Mouse (Mus musculus): Measurements from ENCODE around the gene Eif1.
A peak's percentile ranks its signal among the peaks of the same experiment; 100 is the strongest.
"Not testable (repeated sequence)": the region's sequence is repeated elsewhere in the genome, so short reads cannot be mapped to it uniquely, and the experiment has no call there.

Eif1 gene

DNA sequence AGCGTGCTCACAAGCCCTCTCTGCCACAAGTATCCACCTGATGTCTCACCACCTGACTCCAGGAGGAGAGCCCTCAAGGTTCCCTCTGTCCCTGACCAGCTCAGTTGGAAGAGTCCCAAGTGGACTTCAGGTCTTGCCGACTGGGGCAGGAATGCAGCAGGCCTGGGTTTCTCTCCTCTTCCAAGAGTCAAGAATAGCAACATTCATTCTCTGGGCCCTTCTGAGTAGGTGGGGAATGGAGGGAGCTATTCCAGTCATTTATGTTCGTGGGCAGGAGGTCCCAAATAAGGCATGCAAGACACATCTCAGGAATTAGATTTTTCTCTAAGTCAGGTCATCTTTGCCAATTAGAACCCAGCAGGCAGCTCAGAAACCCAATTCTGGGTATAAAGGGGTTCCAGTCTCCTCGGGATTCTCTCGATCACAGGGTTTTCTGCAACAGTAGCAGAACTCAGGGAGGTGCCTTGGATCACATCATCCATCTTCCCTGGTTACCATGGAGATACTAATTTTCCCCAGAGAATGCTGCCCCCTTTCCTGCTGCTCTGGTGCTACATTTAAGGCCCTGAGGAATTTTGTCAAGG is 7.5 kb upstream of the Eif1 start:
- no peak for DNase-seq (ENCODE audit: low spot score)

DNA sequence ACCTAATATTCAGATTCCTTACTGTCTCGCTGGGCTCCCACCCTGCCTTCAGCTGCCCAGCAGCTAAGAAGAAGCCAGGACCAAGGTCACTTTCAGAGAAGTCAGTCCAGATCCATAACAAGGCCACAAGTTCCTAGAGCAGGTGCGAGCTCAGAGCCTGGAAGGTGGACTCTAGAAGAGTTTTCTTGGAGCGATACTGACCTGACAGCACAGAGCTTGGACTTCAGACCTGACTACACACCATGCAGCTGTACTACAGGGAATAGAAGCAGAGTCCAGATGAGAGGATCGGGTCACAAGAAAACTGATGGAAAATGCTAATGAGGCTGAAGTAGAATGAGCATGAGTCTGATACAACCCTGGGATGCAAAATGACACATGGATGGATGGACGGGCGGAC is 6.3 kb upstream of the Eif1 start:
- DNase-seq (ENCODE audit: low spot score), result no peak

DNA sequence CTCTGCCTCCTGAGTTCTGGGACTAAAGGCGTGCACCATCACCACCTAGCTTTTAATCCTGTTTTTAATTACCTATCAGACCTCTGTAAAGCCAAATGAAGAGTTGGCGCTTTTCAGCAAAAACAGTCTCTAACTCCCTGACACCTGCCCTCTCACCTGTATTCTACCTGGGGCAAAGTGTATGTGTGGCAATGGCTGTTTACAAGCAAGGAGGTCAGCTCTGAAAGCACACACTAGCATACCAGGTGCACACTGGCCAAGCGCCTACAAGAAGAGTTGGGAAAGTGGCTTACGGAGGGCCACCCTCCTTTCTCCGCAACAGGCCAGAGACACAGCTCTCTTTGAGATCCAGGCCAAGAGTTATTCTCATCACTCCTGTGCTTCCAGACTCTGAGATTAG is 4.2 kb upstream of the Eif1 start:
- no peak for DNase-seq (ENCODE audit: low spot score)

DNA sequence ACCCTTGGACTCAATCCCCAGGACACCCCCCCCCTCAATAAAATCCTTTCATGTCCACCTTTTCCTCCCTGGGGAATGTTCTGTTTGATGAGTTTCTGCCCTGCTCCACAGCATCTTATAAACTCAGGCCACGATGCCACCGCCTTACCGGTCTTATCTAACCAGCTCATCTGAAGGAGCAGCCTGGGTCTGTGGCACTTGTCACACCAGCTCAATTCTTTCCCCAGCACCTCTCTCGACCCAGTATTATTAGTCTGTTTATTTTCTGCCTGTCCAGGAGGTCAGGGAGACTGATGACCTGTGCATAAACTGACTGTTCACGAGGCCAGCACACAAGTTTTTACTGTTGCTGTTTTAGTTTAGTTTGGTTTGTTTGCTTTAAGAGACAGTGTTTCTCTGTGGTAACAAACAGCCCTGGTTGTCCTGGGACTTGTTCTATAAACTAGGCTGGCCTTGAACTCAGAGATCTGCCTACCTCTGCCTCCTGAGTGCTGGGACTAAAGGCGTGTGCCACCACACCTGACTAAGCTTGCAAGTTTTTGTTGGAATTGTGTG is 1.8 kb upstream of the Eif1 start:
- no peak for DNase-seq (ENCODE audit: low spot score)

DNA sequence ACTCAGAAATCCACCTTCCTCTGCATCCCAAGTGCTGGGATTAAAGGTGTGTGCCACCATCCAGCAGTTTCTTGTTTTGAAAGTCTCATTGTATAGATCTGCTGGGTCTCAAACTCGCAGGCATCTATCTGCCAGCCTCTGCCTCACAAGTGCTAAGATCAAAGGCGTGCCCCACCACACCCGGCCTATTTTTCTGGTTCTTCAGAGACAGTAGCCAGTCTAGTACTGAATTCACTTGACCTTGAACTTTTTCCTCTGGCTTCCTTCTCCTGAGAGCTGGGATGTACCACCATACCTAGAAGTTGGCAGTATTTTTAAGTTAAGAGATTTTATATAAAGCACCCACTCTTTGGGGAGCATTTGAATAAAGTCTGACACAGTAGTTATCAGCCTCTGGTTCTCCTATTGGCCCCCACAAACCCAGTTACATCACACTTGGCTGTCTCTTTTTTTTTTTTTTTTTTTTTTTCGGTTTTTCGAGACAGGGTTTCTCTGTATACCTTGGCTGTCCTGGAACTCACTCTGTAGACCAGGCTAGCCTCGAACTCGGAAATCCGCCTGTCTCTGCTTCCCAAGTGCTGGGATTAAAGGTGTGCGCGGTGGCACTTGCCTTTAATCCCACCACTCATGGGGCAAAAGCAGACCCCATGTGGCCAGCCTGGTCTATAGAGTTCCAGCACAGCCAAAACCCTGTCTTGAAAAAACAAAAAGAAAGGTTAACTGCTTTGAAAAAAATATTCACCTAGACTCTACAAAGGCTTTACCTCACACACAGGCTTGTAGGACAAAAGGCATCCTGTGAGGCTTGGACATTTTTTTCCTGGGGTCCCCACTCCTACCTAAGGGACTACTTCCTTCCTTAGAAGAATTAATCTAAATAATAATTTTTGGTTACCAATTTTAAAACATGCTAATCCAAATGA is 895 bp upstream of the Eif1 start:
- no peak for DNase-seq (ENCODE audit: low spot score)

DNA sequence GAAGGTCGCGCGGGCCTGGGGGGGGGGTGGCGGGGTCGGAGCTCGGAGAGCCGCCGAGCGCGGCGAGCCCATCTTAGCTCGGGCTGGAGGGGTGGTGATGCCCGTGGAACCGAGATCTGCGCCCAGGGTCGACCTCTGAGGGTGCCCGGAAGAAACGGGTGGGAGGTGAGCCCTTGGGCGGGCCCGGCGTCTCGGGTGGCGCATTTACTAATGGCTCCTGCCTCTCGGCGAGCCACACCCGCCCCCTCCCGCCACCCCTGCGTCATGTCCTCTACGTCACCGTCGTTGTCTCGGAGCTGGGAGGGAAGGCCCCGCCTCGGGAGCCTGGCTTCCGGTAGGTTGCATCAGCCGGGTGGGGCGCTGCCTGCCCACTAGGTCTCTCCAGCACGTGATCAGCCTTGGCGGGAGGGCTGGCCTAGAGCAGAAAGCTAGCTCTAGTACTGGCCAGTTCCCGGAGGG is 516 bp downstream of the Eif1 start:
- DNase-seq (ENCODE audit: low spot score), result peak; percentile 96

DNA sequence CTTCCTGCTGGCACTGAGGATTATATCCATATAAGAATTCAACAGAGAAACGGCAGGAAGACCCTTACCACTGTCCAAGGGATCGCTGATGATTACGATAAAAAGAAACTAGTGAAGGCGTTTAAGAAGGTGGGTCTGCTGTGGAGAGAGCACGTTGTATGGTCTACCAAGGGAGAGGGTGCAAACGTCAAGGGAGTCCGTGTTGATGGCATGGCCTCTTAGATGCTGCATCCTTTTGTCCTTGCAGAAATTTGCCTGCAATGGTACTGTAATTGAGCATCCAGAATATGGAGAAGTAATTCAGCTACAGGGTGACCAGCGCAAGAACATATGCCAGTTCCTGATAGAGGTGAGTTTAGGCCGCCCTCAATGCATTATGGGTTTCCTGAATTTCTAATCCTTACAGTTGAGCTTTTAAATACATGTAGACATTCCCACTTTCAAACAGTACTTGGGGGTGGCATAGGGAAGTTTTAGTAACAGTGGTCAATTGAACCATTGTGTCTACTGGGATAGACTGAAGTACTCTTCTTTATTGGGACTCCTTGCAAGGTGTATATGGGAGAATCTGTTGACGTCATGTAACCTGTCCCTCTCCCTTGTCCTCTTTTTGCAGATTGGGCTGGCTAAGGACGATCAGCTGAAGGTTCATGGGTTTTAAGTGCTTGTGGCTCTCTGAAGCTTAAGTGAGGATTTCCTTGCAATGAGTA is 1.2 kb downstream of the Eif1 start:
- DNase-seq (ENCODE audit: low spot score), result not testable (repeated sequence)

DNA sequence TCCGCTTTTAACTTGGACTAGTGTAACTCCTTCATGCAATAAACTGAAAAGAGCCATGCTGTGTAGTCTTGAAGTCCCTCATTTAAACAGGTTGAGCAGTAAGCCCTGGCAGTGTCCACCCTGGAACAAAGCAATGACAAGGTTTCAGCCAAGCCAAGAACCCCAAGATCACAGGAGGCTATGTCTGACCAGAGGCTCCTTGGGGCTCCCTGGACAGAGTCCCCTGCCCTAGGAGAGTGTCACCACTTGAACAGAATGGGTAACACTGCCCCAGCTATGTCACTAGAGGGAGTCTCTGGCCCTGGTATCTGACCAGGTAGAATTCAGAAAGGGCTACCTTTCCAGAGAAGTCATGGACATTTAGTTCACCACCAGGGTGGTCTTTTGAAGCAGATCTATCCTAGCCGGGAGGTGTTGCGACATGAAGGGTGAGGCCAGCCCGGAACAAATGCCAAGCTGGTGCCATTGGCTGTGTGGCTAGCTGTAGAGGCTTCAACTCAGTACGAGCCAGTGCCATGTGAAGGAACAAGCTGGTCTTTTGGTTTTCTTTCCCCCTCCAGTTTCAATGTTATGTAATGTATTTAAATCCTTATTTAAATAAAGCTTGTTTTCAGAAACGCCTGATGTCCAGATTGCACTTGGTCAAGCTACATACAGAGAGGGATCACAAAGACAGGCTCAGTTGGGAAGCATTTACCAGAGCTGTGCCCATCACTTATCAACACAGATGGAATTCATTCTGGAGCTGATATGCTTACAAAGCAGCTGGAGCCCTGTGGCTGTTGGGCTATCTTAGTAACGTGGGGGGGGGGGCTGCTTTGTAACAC is 2.0 kb downstream of the Eif1 start:
- not testable (repeated sequence) for DNase-seq (ENCODE audit: low spot score)

DNA sequence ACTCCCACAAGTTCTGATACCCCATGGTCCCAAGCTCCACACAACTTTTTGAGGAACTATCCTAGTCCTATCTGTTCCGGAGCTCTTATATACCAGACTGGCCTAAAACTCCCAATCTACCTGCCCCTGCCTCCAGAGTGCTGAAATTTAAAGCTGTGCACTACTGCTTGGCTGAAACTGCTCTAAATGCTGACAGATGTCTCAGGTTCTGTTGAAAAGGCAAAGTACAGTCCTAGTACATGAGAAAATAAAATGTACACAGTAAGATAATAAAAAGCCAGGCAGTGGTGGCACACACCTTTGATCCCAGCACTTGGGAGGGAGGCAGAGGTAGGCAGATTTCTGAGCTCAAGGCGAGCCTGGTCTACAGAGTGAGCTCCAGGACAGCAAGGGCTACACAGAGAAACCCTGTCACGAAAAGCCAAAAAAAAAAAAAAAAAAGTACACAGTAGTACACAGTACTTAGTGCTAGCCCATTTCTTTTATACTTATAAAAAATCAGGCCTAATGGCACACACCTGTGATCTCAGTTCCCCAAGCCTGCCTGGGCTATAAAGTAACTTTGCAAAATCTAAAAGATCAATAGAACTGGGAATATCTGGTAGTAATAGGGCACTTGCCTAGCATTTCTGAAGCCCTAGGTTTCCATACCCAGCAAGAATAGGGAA is 3.0 kb downstream of the Eif1 start:
- no peak for DNase-seq (ENCODE audit: low spot score)

DNA sequence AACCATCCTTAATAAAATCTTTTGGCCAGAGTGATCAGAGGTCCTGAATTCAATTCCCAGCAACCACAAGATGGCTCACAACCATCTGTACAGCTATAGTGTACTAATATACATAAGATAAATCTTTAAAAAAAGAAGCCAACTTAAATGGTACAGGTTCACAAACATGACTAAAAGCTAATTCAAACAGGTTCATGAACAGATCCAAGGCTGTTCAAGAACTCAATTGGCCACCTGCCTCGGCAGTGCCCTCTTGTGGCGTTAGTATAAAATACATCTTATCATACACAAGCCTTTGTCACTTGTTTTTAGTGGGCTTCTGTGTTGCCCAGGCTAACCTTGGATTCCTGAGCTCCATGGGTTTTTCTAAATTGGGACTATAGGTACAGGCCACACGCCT is 3.9 kb downstream of the Eif1 start:
- DNase-seq (ENCODE audit: low spot score), result peak; percentile 65

DNA sequence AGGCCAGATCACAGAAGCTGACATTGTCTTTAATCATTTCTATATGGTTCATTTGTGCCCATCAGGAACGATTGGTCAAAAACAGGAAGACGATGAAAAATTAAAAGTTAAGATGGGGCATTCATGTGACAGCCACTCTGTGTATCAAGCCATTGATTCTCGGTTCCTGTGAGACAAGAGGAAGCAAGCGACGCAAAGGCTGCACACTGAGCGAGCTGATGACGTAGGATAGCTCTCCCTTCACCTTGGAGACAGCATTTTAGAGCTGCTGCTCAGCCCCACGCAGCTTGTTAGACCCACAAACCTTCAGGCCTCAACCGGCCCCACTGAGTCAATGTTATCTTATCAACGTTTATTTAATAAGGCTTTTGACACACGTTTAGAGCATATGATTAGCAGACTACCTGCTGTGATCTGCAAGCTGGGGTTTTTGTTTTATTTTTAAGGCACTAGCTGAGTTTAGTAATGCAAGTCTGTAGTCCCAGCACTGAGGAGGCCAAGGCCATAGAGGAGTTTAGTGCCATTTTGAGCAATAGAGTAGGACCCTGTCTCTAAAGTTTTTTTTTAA is 5.5 kb downstream of the Eif1 start:
- DNase-seq (ENCODE audit: low spot score), result no peak

DNA sequence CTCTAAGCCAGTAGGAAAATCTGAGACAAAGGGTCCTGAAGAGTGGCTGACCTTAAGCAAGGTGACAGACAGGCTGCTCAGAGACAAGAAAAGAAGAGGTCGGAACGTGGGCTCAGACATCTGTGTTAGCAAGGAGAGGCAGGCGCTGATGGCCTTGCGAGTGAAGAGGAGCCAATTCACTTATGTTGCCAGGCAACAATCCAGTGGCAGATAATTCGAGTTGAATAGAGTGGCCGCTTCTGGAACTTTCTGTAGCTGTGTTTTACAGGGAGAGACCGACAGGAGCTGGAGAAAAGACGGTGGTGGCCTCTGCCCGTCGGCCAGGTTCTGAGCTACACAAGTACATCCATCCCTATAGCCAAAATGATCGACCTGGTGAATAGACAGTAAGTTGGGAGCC is 7.6 kb downstream of the Eif1 start:
- no peak for DNase-seq (ENCODE audit: low spot score)

DNA sequence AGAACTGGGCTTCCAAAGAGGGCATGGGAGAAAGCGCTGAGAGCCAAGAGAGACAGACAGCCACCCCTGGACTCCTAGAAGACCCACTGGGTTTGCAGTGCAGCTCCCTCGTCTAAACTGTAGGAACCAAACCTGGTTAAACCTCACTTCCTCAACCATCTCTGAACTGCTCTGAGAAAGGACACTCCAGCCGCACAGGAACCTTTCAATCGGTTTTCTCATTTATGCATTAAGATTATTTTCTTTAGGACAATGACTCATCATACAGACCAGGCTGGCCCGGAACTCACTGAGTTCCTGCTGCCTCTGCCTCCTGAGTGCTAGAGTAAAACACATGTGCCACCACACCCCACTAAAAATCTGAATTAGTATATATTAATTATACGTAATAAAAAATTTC is 8.1 kb downstream of the Eif1 start:
- no peak for DNase-seq (ENCODE audit: low spot score)

DNA sequence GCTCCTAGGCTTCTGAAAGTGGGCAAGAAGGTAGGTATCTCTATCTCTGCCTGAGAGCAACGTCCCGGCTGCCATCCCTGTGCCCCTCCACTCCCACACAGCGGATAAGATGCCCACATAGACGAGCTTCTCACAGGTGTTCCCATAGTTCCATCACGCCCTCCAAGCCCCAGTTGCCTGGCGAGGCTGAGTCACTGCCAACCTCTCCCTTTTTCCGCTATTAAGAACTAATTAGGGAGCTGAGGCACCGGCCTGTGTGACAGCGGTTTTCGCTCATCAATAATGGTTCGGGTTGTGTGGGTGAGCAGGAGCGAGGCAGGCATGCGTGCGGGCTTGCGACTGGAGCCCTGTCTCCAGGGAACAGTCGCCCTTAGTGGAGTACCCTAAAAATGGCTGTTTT is 10.6 kb downstream of the Eif1 start:
- DNase-seq (ENCODE audit: low spot score), result no peak

DNA sequence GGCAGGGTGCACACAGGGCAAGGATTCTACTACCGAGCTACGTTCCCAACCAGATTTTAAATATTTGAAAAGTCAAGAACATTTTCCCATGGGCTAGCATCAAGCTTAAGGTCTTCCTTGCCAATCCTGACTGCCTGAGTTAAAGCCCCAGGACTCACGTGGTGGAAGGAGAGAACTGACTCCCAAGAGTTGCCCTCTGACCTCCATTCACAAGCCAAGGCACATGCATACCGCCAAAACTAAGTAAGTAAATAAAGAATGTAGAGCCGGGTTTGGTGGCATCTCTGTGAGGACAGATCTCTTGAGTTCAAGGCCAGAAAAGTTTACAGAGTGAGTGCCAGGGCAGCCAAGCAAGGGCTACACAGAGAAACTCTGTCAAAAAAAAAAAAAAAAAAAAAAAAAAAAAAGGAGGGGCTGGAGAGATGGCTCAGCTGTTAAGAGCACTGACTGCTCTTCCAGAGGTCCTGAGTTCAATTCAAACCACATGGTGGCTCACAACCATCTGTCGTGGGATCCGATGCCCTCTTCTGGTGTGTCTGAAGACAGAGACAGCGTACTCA is 11.2 kb downstream of the Eif1 start:
- not testable (repeated sequence) for DNase-seq (ENCODE audit: low spot score)

DNA sequence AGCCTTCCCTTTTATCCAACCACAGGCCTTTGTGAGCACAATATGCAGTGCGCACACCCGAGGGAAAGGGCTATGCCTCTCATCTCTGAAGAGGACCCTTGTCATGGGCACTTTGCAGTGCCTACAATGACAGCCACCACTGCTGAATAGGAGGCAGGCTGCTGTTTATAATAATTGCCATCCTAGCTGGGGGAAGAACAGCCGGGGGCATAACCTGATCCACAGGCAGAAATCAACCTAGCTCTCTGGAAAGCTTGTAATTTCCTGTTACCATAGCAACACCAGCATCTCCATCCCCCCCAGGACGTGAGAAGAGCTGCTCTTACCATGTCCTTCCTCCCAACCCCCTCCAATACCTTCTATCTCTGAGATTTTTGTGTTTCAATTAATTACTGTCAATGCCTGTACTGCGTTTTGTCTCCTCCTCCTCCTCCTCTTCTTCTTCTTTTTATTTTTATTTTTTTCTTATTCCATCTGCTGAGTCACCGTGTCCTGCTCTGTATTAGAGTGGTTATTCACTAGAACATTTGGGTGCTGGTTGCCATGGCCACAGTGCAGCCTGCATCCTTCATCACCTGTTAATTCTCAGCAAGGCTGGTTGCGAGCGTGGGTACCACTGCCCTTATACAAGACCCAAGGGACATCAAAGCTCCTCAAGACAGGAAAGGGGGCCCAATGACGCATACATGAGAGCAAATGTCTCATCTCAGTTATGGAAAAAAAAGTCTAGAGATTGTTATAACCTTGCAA is 13.3 kb downstream of the Eif1 start:
- no peak for DNase-seq (ENCODE audit: low spot score)

DNA sequence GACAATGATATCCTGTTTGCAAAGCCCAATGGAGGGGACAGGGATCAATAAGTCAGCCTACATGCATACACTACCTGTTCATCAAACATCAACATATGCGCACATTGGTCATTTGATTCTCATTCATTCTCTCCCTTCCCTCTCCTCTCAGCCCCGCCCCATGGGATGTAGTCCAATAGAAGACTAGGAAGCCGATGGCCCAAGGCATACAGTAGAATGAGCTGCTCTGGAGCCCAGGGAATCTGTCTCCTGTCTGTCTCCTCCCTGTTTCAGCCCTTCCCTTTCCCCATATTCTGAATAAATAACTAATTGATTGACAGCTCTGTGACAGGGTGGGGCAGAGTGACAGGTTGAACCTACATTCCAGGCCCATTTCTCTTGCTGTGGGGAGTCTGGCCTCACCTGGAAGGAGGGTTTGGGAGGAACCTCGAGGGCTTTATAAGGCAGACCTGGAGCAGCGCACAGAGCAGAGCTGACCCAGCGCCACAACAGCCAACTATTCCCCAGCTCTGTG is 14.3 kb downstream of the Eif1 start, which contains the start of gene Gast:
Gene Gast, plus strand, starts transcription at position 464 of the 514 bp plus-strand sequence.
- no peak for DNase-seq (ENCODE audit: low spot score)

DNA sequence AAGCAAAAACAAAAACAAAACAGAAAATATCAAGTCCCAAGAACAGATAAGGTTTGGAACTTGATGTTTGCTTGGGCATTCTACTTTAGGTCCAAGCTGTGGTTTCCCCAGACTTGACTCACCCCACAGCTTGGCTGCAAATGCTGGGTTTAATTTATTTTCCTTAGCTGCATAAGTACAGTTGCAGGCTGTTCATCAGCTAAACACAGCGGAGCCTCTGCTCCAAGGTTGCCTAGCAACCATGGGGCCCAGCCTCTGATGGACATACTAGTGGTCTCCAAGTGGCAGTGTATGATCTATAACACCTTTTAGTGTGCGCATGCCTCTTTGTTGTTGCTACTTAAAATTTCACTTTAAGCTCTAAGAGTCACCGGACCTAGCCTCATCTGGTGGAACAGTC is 16.0 kb downstream of the Eif1 start:
- no peak for DNase-seq (ENCODE audit: low spot score)

DNA sequence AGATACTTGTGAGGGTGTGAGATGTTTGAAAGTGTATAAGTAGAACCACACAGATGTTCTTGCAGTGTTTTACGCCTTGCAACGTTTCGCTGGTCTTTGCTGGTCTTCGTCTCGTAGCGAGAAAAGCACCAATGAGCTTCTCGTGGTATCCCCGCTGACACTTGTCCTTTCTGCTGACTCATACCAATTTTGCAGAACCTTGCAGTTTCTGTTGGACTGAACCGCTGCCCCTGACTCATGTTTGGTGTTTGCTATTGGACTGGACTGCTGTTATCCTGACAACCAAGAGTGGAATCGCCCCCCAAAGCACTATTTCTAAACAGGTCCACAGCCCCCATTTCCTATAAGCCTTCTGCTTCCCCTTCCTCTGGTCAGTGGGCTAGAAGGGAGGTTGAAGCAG is 24.6 kb downstream of the Eif1 start:
- DNase-seq (ENCODE audit: low spot score), result no peak

Data from urinary bladder, postnatal 14 days (tissue).